Mouse (Mus musculus) C2C12 (cell line): ENCODE measurements around the gene Fer1l5.

Experiments
- CTCF ChIP-seq: IDR thresholded peaks from one replicate; pipeline ENCODE4 v1.5.1; 2011; ENCODE audit not compliant: control insufficient read depth, insufficient read depth, insufficient read length
- FOSL1 ChIP-seq: IDR thresholded peaks from one replicate; pipeline ENCODE4 v1.8.0; 2011; ENCODE audit warnings: mild to moderate bottlenecking, low read length; ENCODE audit not compliant: poor library complexity, insufficient read depth, severe bottlenecking
- MAX ChIP-seq: IDR thresholded peaks from one replicate; pipeline ENCODE4 v1.6.1; 2011; ENCODE audit warnings: mild to moderate bottlenecking, control low read depth
- MYOD1 ChIP-seq: IDR thresholded peaks from one replicate; pipeline ENCODE4 v1.6.1; 2011; ENCODE audit warnings: low read depth; ENCODE audit not compliant: control insufficient read depth, insufficient read length
- USF1 ChIP-seq: IDR thresholded peaks from one replicate; pipeline ENCODE4 v1.6.1; 2011; ENCODE audit warnings: low read depth, mild to moderate bottlenecking, control low read depth, moderate library complexity

GRCm38 (mm10) chr1:36469811-36470444, 97.8 kb downstream of the Fer1l5 start:
- TF ChIP-seq CTCF (no peak), USF1 (no peak), MYOD1 (peak; percentile 90), FOSL1 (no peak), MAX (no peak)
